Mouse (Mus musculus): ENCODE measurements around the gene Thsd7a.

DNA sequence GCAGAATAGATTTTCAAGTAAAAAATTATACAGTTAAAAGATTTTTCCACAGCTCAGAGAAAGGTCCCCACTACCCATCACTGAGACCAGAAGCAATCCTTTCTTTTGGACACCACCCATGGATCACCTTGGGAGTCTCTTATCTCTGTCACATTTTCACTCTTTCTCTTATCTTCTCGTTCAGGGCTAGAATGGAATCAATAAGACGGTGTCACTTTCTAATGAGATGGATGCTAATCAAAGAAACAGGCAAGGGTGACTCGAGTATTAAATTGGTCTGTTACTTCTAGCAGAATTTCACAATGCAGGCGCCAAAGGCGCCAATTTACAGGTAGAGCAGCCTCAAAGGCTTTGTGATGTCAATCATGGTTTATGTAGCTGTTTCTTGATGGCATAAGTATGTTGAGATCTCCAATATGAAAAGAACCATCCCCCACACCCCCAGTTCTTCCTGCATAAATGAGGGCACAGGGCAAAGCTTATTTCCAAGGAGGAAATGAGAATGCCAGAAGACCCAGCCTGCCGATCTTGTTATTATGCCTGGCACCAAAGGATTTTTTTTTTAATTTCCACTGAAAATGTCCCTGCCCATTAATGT, 173.5 kb downstream of the Thsd7a start:
- TF ChIP-seq CTCF (IDR thresholded peaks at IDR 0.05; ENCODE audit: borderline replicate concordance, insufficient read depth, low read length) (no peak), POLR2A (IDR thresholded peaks at IDR 0.05; ENCODE audit: low read depth, low read length) (no peak)
